Mouse (Mus musculus): ENCODE data around the gene Serpina1a. TPM values are rescaled to one million over a fixed set of nuclear protein-coding genes. Genes with fewer than 3 reads are reported as not detected.
"Not testable (repeated sequence)": the region's sequence is repeated elsewhere in the genome, so short reads cannot be mapped to it uniquely, and the experiment has no call there.

The Serpina1a gene
- 0.48 and 0.90 TPM in 2 replicates for polyA plus RNA-seq (2012; rRNA removed)

- H3K4me3 ChIP-seq (ENCODE audit: low read depth, low read length); H3K27me3 ChIP-seq (ENCODE audit: control insufficient read depth, insufficient read depth, low read length); H3K4me1 ChIP-seq (ENCODE audit: control insufficient read depth, insufficient read depth, insufficient read length, low read length); H3K36me3 ChIP-seq (ENCODE audit: control insufficient read depth, insufficient read depth, low read length); H3K27ac ChIP-seq (ENCODE audit: insufficient read depth, low read depth, low read length): not testable (repeated sequence)
- WGBS = 48% methylated on average over 9 of the region's 9 CpGs
These were observed at the start of gene Serpina1a for GRCm38 (mm10) chr12:103863101-103863974. Gene Serpina1a, minus strand, starts transcription at chr12:103863562.

GRCm38 (mm10) chr12:103909181-103909580, 45.8 kb upstream of the Serpina1a start:
- H3K4me3 ChIP-seq (ENCODE audit: low read depth, low read length); H3K27me3 ChIP-seq (ENCODE audit: control insufficient read depth, insufficient read depth, low read length); H3K4me1 ChIP-seq (ENCODE audit: control insufficient read depth, insufficient read depth, insufficient read length, low read length); H3K27ac ChIP-seq (ENCODE audit: insufficient read depth, low read depth, low read length); H3K36me3 ChIP-seq (ENCODE audit: control insufficient read depth, insufficient read depth, low read length): not testable (repeated sequence)
- 81% methylated on average over 12 of the region's 16 CpGs for WGBS

GRCm38 (mm10) chr12:103907746-103908145, 44.4 kb upstream of the Serpina1a start:
- not testable (repeated sequence) for H3K4me3 ChIP-seq (ENCODE audit: low read depth, low read length); H3K27me3 ChIP-seq (ENCODE audit: control insufficient read depth, insufficient read depth, low read length); H3K4me1 ChIP-seq (ENCODE audit: control insufficient read depth, insufficient read depth, insufficient read length, low read length); H3K27ac ChIP-seq (ENCODE audit: insufficient read depth, low read depth, low read length); H3K36me3 ChIP-seq (ENCODE audit: control insufficient read depth, insufficient read depth, low read length)
- 45% methylated on average over 1 of the region's 1 CpGs for WGBS

- H3K27me3 ChIP-seq (ENCODE audit: control insufficient read depth, insufficient read depth, low read length); H3K4me3 ChIP-seq (ENCODE audit: low read depth, low read length); H3K27ac ChIP-seq (ENCODE audit: insufficient read depth, low read depth, low read length); H3K4me1 ChIP-seq (ENCODE audit: control insufficient read depth, insufficient read depth, insufficient read length, low read length); H3K36me3 ChIP-seq (ENCODE audit: control insufficient read depth, insufficient read depth, low read length): not testable (repeated sequence)
- WGBS = 42% methylated on average over 4 of the region's 4 CpGs
These were observed 41.5 kb upstream of the Serpina1a start, which contains the start of gene Serpina1c for GRCm38 (mm10) chr12:103904837-103905340. Gene Serpina1c, minus strand, starts transcription at chr12:103904887.

GRCm38 (mm10) chr12:103901929-103902328, 38.6 kb upstream of the Serpina1a start:
- H3K4me3 ChIP-seq (ENCODE audit: low read depth, low read length); H3K4me1 ChIP-seq (ENCODE audit: control insufficient read depth, insufficient read depth, insufficient read length, low read length); H3K27ac ChIP-seq (ENCODE audit: insufficient read depth, low read depth, low read length); H3K27me3 ChIP-seq (ENCODE audit: control insufficient read depth, insufficient read depth, low read length); H3K36me3 ChIP-seq (ENCODE audit: control insufficient read depth, insufficient read depth, low read length): not testable (repeated sequence)
- WGBS = 71% methylated on average over 3 of the region's 3 CpGs

- not testable (repeated sequence) for H3K36me3 ChIP-seq (ENCODE audit: control insufficient read depth, insufficient read depth, low read length); H3K4me1 ChIP-seq (ENCODE audit: control insufficient read depth, insufficient read depth, insufficient read length, low read length); H3K4me3 ChIP-seq (ENCODE audit: low read depth, low read length); H3K27ac ChIP-seq (ENCODE audit: insufficient read depth, low read depth, low read length); H3K27me3 ChIP-seq (ENCODE audit: control insufficient read depth, insufficient read depth, low read length)
- WGBS = 33% methylated on average over 1 of the region's 1 CpGs
These were observed 3.5 kb upstream of the Serpina1a start for GRCm38 (mm10) chr12:103866873-103867272.

GRCm38 (mm10) chr12:103860976-103861375, 2.4 kb downstream of the Serpina1a start:
- no peaks in the 10 kb centered on the region for H3K36me3 ChIP-seq (ENCODE audit: control insufficient read depth, insufficient read depth, low read length)
- no peak overlapping the region for H3K27ac ChIP-seq (ENCODE audit: insufficient read depth, low read depth, low read length)
- no peaks in the 10 kb centered on the region for H3K4me1 ChIP-seq (ENCODE audit: control insufficient read depth, insufficient read depth, insufficient read length, low read length)
- no peak overlapping the region for H3K4me3 ChIP-seq (ENCODE audit: low read depth, low read length)
- TF ChIP-seq CTCF (IDR thresholded peaks at IDR 0.05; ENCODE audit: extremely low read depth, insufficient read length, insufficient replicate concordance, low read depth, low read length) = no peak
- no peak for TF ChIP-seq POLR2A (IDR thresholded peaks at IDR 0.05; ENCODE audit: low read depth, low read length)
- H3K27me3 ChIP-seq (ENCODE audit: control insufficient read depth, insufficient read depth, low read length) = no peaks in the 10 kb centered on the region
- WGBS = 40% methylated on average over 3 of the region's 3 CpGs

GRCm38 (mm10) chr12:103860571-103860970, 2.8 kb downstream of the Serpina1a start:
- H3K36me3 ChIP-seq (ENCODE audit: control insufficient read depth, insufficient read depth, low read length); H3K27me3 ChIP-seq (ENCODE audit: control insufficient read depth, insufficient read depth, low read length); H3K27ac ChIP-seq (ENCODE audit: insufficient read depth, low read depth, low read length); H3K4me3 ChIP-seq (ENCODE audit: low read depth, low read length); H3K4me1 ChIP-seq (ENCODE audit: control insufficient read depth, insufficient read depth, insufficient read length, low read length): not testable (repeated sequence)
- 41% methylated on average over 3 of the region's 4 CpGs for WGBS

GRCm38 (mm10) chr12:103859584-103859983, 3.8 kb downstream of the Serpina1a start:
- not testable (repeated sequence) for H3K36me3 ChIP-seq (ENCODE audit: control insufficient read depth, insufficient read depth, low read length); H3K4me1 ChIP-seq (ENCODE audit: control insufficient read depth, insufficient read depth, insufficient read length, low read length); H3K4me3 ChIP-seq (ENCODE audit: low read depth, low read length); H3K27ac ChIP-seq (ENCODE audit: insufficient read depth, low read depth, low read length); H3K27me3 ChIP-seq (ENCODE audit: control insufficient read depth, insufficient read depth, low read length)
- 76% methylated on average over 3 of the region's 3 CpGs for WGBS

GRCm38 (mm10) chr12:103853032-103853431, 10.3 kb downstream of the Serpina1a start:
- H3K27ac ChIP-seq (ENCODE audit: insufficient read depth, low read depth, low read length); H3K4me3 ChIP-seq (ENCODE audit: low read depth, low read length); H3K27me3 ChIP-seq (ENCODE audit: control insufficient read depth, insufficient read depth, low read length); H3K4me1 ChIP-seq (ENCODE audit: control insufficient read depth, insufficient read depth, insufficient read length, low read length); H3K36me3 ChIP-seq (ENCODE audit: control insufficient read depth, insufficient read depth, low read length): not testable (repeated sequence)
- 77% methylated on average over 2 of the region's 2 CpGs for WGBS

- not testable (repeated sequence) for H3K36me3 ChIP-seq (ENCODE audit: control insufficient read depth, insufficient read depth, low read length); H3K27me3 ChIP-seq (ENCODE audit: control insufficient read depth, insufficient read depth, low read length); H3K4me3 ChIP-seq (ENCODE audit: low read depth, low read length); H3K27ac ChIP-seq (ENCODE audit: insufficient read depth, low read depth, low read length); H3K4me1 ChIP-seq (ENCODE audit: control insufficient read depth, insufficient read depth, insufficient read length, low read length)
- WGBS = 87% methylated on average over 4 of the region's 4 CpGs
These were observed 33.1 kb downstream of the Serpina1a start, which contains the start of gene Serpina1b for GRCm38 (mm10) chr12:103830273-103830672. Gene Serpina1b, minus strand, starts transcription at chr12:103830373.
